Comparison of ENCODE assay signal across 8 mouse cellular contexts in the genomic region with DNA sequence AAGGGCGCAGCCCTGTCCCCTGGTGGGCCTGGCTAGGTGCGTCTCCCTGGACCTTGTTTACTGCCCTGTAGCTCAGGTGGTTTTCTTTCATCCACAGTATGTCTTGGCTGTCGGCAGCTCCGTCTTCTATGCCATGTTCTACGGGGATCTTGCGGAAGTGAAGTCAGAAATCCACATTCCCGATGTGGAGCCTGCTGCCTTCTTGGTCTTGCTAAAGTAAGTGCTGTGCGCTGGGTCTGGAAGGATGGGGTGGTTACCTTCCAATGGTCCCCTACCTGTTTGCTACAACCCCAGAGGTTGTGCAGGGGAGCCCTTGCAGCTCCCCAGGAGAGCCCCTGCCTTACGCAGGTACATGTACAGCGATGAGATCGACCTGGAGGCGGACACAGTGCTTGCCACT. TPM values are rescaled to one million over a fixed set of nuclear protein-coding genes. Genes with fewer than 3 reads are reported as not detected.
DNase-seq lines count a peak whose midpoint lies in the region; ATAC-seq and TF ChIP-seq lines count a peak whose summit lies in the region.

No protein-coding gene starts in this region.

- H3K36me3 ChIP-seq in kidney, postnatal 0 days (ENCODE audit: insufficient read depth, low read length), result peaks cover 61% of the 10 kb centered on the region
- H3K36me3 ChIP-seq in hindbrain, embryonic 12.5 days, result peaks cover 70% of the 10 kb centered on the region
- H3K36me3 ChIP-seq in midbrain, embryonic 15.5 days (replicated peaks), result peaks cover 41% of the 10 kb centered on the region

- no peaks in the 10 kb centered on the region for H3K9me3 ChIP-seq in kidney, postnatal 0 days (replicated peaks; ENCODE audit: low read length)
- no peaks in the 10 kb centered on the region for H3K9me3 ChIP-seq in hindbrain, embryonic 12.5 days (replicated peaks)
- no peaks in the 10 kb centered on the region for H3K9me3 ChIP-seq in midbrain, embryonic 15.5 days

- H3K27me3 ChIP-seq in kidney, postnatal 0 days (ENCODE audit: insufficient read depth, low read length), result no peaks in the 10 kb centered on the region
- H3K27me3 ChIP-seq in hindbrain, embryonic 12.5 days, result no peaks in the 10 kb centered on the region
- H3K27me3 ChIP-seq in midbrain, embryonic 15.5 days (replicated peaks), result no peaks in the 10 kb centered on the region

- H3K4me2 ChIP-seq in kidney, postnatal 0 days (ENCODE audit: low read length), result peak overlapping the region; percentile 94
- H3K4me2 ChIP-seq in hindbrain, embryonic 12.5 days (replicated peaks), result peak overlapping the region; percentile 85
- H3K4me2 ChIP-seq in midbrain, embryonic 15.5 days, result peak overlapping the region; percentile 74

- TF ChIP-seq POLR2A in brain, embryonic 14.5 days (IDR thresholded peaks at IDR 0.05; ENCODE audit: borderline replicate concordance, extremely low read depth, insufficient read depth, insufficient read length, poor library complexity, severe bottlenecking), result no peak

- H3K27ac ChIP-seq in kidney, postnatal 0 days, result peak overlapping the region; percentile 90
- H3K27ac ChIP-seq in hindbrain, embryonic 12.5 days, result peak overlapping the region; percentile 94
- H3K27ac ChIP-seq in midbrain, embryonic 15.5 days, result peak overlapping the region; percentile 95

- peak overlapping the region; percentile 78 for H3K9ac ChIP-seq in kidney, postnatal 0 days (ENCODE audit: low read depth, low read length)
- H3K9ac ChIP-seq in hindbrain, embryonic 12.5 days, result peak overlapping the region; percentile 90
- peak overlapping the region; percentile 72 for H3K9ac ChIP-seq in midbrain, embryonic 15.5 days

- TF ChIP-seq CTCF in kidney, postnatal 0 days (IDR thresholded peaks at IDR 0.05; ENCODE audit: low read depth), result no peak
- TF ChIP-seq CTCF in brain, embryonic 14.5 days (IDR thresholded peaks at IDR 0.05; ENCODE audit: borderline replicate concordance, extremely low read depth, insufficient read depth, insufficient read length), result no peak

- H3K4me3 ChIP-seq in kidney, postnatal 0 days (replicated peaks; ENCODE audit: low read depth, low read length), result peak overlapping the region; percentile 68
- H3K4me3 ChIP-seq in hindbrain, embryonic 12.5 days, result peak overlapping the region; percentile 70
- H3K4me3 ChIP-seq in midbrain, embryonic 15.5 days, result peak overlapping the region; percentile 61

- peaks cover 6% of the 10 kb centered on the region; the same call in 1 of the 2 replicates for H3K4me1 ChIP-seq in kidney, postnatal 0 days (replicated peaks; ENCODE audit: insufficient read depth, low read length)
- peaks cover 15% of the 10 kb centered on the region for H3K4me1 ChIP-seq in hindbrain, embryonic 12.5 days
- peaks cover 20% of the 10 kb centered on the region for H3K4me1 ChIP-seq in midbrain, embryonic 15.5 days

- DNase-seq in kidney, postnatal 0 days (ENCODE audit: low spot score), result peak; percentile 9
- DNase-seq in kidney, adult 8-10 months, result no peak
- DNase-seq in brain, embryonic 14.5 days (ENCODE audit: low read depth), result peak; percentile 46
- no peak for DNase-seq in ovary, postnatal 14 days (ENCODE audit: low spot score)
- no peak for DNase-seq in cerebellum, adult 9-10 months

- ATAC-seq in kidney, postnatal 0 days (replicated peaks; ENCODE audit: low FRiP score, low read depth), result no peak
- no peak; the same call in 1 of the 2 replicates for ATAC-seq in hindbrain, embryonic 12.5 days (ENCODE audit: low FRiP score)
- ATAC-seq in midbrain, embryonic 15.5 days (replicated peaks), result peak; percentile 9; the same call in 1 of the 2 replicates
- no peak for ATAC-seq in activated CD4-positive, CD25-positive, alpha-beta regulatory T cell, adult 4 months

- 40% methylated on average over 12 of the region's 12 CpGs for WGBS in kidney, postnatal 0 days
- 41% methylated on average over 12 of the region's 12 CpGs for WGBS in hindbrain, embryonic 12.5 days
- WGBS in midbrain, embryonic 15.5 days, result 45% methylated on average over 12 of the region's 12 CpGs

RNA-seq across cellular contexts. Expression of a gene that starts 0.9 kb away (rescaled TPM):
- 22.8 and 24.9 TPM in 2 replicates for polyA plus RNA-seq in kidney, postnatal 0 days (2015; fragmentation: Nextera tagmentation; extraction: Ambion mirVana)
- 61.4 and 61.7 TPM in 2 replicates for polyA plus RNA-seq in brain, embryonic 14.5 days (2012; rRNA removed)
- polyA plus RNA-seq in hindbrain, embryonic 12.5 days (2016; fragmentation: Nextera tagmentation; extraction: Ambion mirVana), result 34.5 and 34.8 TPM in 2 replicates
- 57.4 and 60.2 TPM in 2 replicates for polyA plus RNA-seq in midbrain, embryonic 15.5 days (2015; fragmentation: Nextera tagmentation; extraction: Ambion mirVana)
- 1 to 10 TPM; 8.3 to 8.9 TPM for polyA plus RNA-seq in activated CD4-positive, CD25-positive, alpha-beta regulatory T cell, adult 4 months (2017; shearing (Covaris generic))

RNA-seq across cellular contexts. Expression of a gene that starts 23.3 kb away (rescaled TPM):
- 41.4 and 43.6 TPM in 2 replicates for polyA plus RNA-seq in kidney, postnatal 0 days (2015; fragmentation: Nextera tagmentation; extraction: Ambion mirVana)
- 63.9 and 67.1 TPM in 2 replicates for polyA plus RNA-seq in brain, embryonic 14.5 days (2012; rRNA removed)
- 72.4 and 75.5 TPM in 2 replicates for polyA plus RNA-seq in hindbrain, embryonic 12.5 days (2016; fragmentation: Nextera tagmentation; extraction: Ambion mirVana)
- polyA plus RNA-seq in midbrain, embryonic 15.5 days (2015; fragmentation: Nextera tagmentation; extraction: Ambion mirVana), result 56.0 and 58.5 TPM in 2 replicates
- 10 to 100 TPM; 24.7 to 25.0 TPM for polyA plus RNA-seq in activated CD4-positive, CD25-positive, alpha-beta regulatory T cell, adult 4 months (2017; shearing (Covaris generic))

RNA-seq across cellular contexts. Expression of a gene that starts 35.2 kb away (rescaled TPM):
- polyA plus RNA-seq in kidney, postnatal 0 days (2015; fragmentation: Nextera tagmentation; extraction: Ambion mirVana), result 99.2 and 102 TPM in 2 replicates
- polyA plus RNA-seq in brain, embryonic 14.5 days (2012; rRNA removed), result 34.9 and 47.3 TPM in 2 replicates
- 51.5 and 65.9 TPM in 2 replicates for polyA plus RNA-seq in hindbrain, embryonic 12.5 days (2016; fragmentation: Nextera tagmentation; extraction: Ambion mirVana)
- polyA plus RNA-seq in midbrain, embryonic 15.5 days (2015; fragmentation: Nextera tagmentation; extraction: Ambion mirVana), result 60.6 and 60.8 TPM in 2 replicates
- 10 to 100 TPM; 39.0 to 46.2 TPM for polyA plus RNA-seq in activated CD4-positive, CD25-positive, alpha-beta regulatory T cell, adult 4 months (2017; shearing (Covaris generic))

RNA-seq across cellular contexts. Expression of a gene that starts 37.2 kb away (rescaled TPM):
- polyA plus RNA-seq in kidney, postnatal 0 days (2015; fragmentation: Nextera tagmentation; extraction: Ambion mirVana), result 7.9 and 9.5 TPM in 2 replicates
- 81.8 and 109 TPM in 2 replicates for polyA plus RNA-seq in brain, embryonic 14.5 days (2012; rRNA removed)
- 29.2 and 29.4 TPM in 2 replicates for polyA plus RNA-seq in hindbrain, embryonic 12.5 days (2016; fragmentation: Nextera tagmentation; extraction: Ambion mirVana)
- 34.6 and 35.1 TPM in 2 replicates for polyA plus RNA-seq in midbrain, embryonic 15.5 days (2015; fragmentation: Nextera tagmentation; extraction: Ambion mirVana)
- 1 to 10 TPM; 5.4 to 6.6 TPM for polyA plus RNA-seq in activated CD4-positive, CD25-positive, alpha-beta regulatory T cell, adult 4 months (2017; shearing (Covaris generic))

RNA-seq across cellular contexts. Expression of a gene that starts 47.6 kb away (rescaled TPM):
- polyA plus RNA-seq in kidney, postnatal 0 days (2015; fragmentation: Nextera tagmentation; extraction: Ambion mirVana), result 2.4 and 2.9 TPM in 2 replicates
- polyA plus RNA-seq in brain, embryonic 14.5 days (2012; rRNA removed), result 46.1 and 74.7 TPM in 2 replicates
- 9.4 and 10.3 TPM in 2 replicates for polyA plus RNA-seq in hindbrain, embryonic 12.5 days (2016; fragmentation: Nextera tagmentation; extraction: Ambion mirVana)
- 16.4 and 18.4 TPM in 2 replicates for polyA plus RNA-seq in midbrain, embryonic 15.5 days (2015; fragmentation: Nextera tagmentation; extraction: Ambion mirVana)
- polyA plus RNA-seq in activated CD4-positive, CD25-positive, alpha-beta regulatory T cell, adult 4 months (2017; shearing (Covaris generic)), result under 1 TPM in 1 of 2 experiments, not detected in 1; 0.74 TPM

Comparison
In these comparisons a context has a peak if more than half of its experiments do, and no peak if none do; other contexts are left out.
1. DNase-seq: peak in kidney, postnatal 0 days (single experiment) and brain, embryonic 14.5 days (single experiment); none in kidney, adult 8-10 months (0 of 2), ovary, postnatal 14 days (single experiment) and cerebellum, adult 9-10 months (single experiment).
2. Peak in every context shown above with its lines, with median percentiles within 50 percentile points of each other: H3K27ac ChIP-seq, H3K4me2 ChIP-seq, H3K4me3 ChIP-seq and H3K9ac ChIP-seq.